Mouse (Mus musculus): ENCODE data around the gene Nrp1.

- no peak for TF ChIP-seq CTCF (conservative IDR thresholded peaks at IDR 0.05 in 1 of 2, IDR thresholded peaks at IDR 0.05 in 1 of 2; ENCODE audit: low read depth in 2 of 2, low read length in 2 of 2)
- no peak for TF ChIP-seq SMC3 (IDR thresholded peaks at IDR 0.05; ENCODE audit: low read depth, low read length)
- no peak for TF ChIP-seq MAZ (IDR thresholded peaks at IDR 0.05; ENCODE audit: low read depth, low read length)
- TF ChIP-seq ELF1 (IDR thresholded peaks at IDR 0.05; ENCODE audit: low read depth, low read length): no peak
- TF ChIP-seq EP300 (IDR thresholded peaks at IDR 0.05; ENCODE audit: low read length): no peak
- no peak for TF ChIP-seq CHD2 (IDR thresholded peaks at IDR 0.05; ENCODE audit: low read length)
- no peak for TF ChIP-seq ZNF384 (IDR thresholded peaks at IDR 0.05; ENCODE audit: low read depth, low read length)
- TF ChIP-seq POLR2A (IDR thresholded peaks at IDR 0.05; ENCODE audit: low read depth, low read length): no peak
- no peak for TF ChIP-seq NRF1 (IDR thresholded peaks at IDR 0.05; ENCODE audit: low read depth, low read length)
- no peak for TF ChIP-seq MXI1 (IDR thresholded peaks at IDR 0.05; ENCODE audit: low read depth, low read length)
Observed at GRCm38 (mm10) chr8:128372724-128373123, 14.3 kb downstream of the Nrp1 start.

Data from CH12.LX (cell line).